Mouse (Mus musculus) gastrocnemius, postnatal 25 days (tissue): Measurements from ENCODE around the gene Plppr1. TPM values are rescaled to one million over a fixed set of nuclear protein-coding genes. Genes with fewer than 3 reads are reported as not detected.
"Not testable (repeated sequence)": the region's sequence is repeated elsewhere in the genome, so short reads cannot be mapped to it uniquely, and the experiment has no call there.

Source experiments
- DNase-seq: peaks from one replicate; pipeline ENCODE4 v3.0.0; 2022
- total RNA-seq, 2 experiments: library from RNA; stranded (reverse); gene quantifications; 1 replicate in 1 of 2; 2 replicates in 1 of 2; pipeline ENCODE4 v1.2.3; 2021

Gene Plppr1
- total RNA-seq, 2 experiments from 2014 or later = not detected

- no peak for DNase-seq
Observed at GRCm38 (mm10) chr4:49233032-49233406, 173.9 kb downstream of the Plppr1 start.

- no peak for DNase-seq
Observed at GRCm38 (mm10) chr4:49238111-49238510, 179.0 kb downstream of the Plppr1 start.

- no peak for DNase-seq
Observed at GRCm38 (mm10) chr4:49239451-49239850, 180.4 kb downstream of the Plppr1 start.

GRCm38 (mm10) chr4:49244791-49245190, 185.7 kb downstream of the Plppr1 start:
- DNase-seq = no peak

- no peak for DNase-seq
Observed at GRCm38 (mm10) chr4:49245274-49245673, 186.2 kb downstream of the Plppr1 start.

- no peak for DNase-seq
Observed at GRCm38 (mm10) chr4:49251262-49251661, 192.2 kb downstream of the Plppr1 start.

GRCm38 (mm10) chr4:49252169-49252568, 193.1 kb downstream of the Plppr1 start:
- no peak for DNase-seq

- DNase-seq = no peak
Observed at GRCm38 (mm10) chr4:49278515-49278914, 219.4 kb downstream of the Plppr1 start.

GRCm38 (mm10) chr4:49284692-49285291, 225.7 kb downstream of the Plppr1 start:
- DNase-seq = no peak

GRCm38 (mm10) chr4:49285340-49286196, 226.5 kb downstream of the Plppr1 start:
- DNase-seq = peak; percentile 5

- DNase-seq = no peak
Observed at GRCm38 (mm10) chr4:49286197-49286492, 227.1 kb downstream of the Plppr1 start.

GRCm38 (mm10) chr4:49296434-49296833, 237.4 kb downstream of the Plppr1 start:
- DNase-seq = no peak

- DNase-seq = no peak
Observed at GRCm38 (mm10) chr4:49299576-49299975, 240.5 kb downstream of the Plppr1 start.

GRCm38 (mm10) chr4:49321903-49322635, 263.0 kb downstream of the Plppr1 start:
- DNase-seq = no peak

GRCm38 (mm10) chr4:49337949-49338348, 278.9 kb downstream of the Plppr1 start:
- DNase-seq = not testable (repeated sequence)

- not testable (repeated sequence) for DNase-seq
Observed at GRCm38 (mm10) chr4:49340091-49340490, 281.0 kb downstream of the Plppr1 start.

- not testable (repeated sequence) for DNase-seq
Observed at GRCm38 (mm10) chr4:49348001-49348400, 288.9 kb downstream of the Plppr1 start.

- DNase-seq = no peak
Observed at GRCm38 (mm10) chr4:49348677-49349076, 289.6 kb downstream of the Plppr1 start.

- no peak for DNase-seq
Observed at GRCm38 (mm10) chr4:49350470-49350869, 291.4 kb downstream of the Plppr1 start.

- DNase-seq = no peak
Observed at GRCm38 (mm10) chr4:49357097-49357496, 298.0 kb downstream of the Plppr1 start.

GRCm38 (mm10) chr4:49368046-49368445, 309.0 kb downstream of the Plppr1 start:
- not testable (repeated sequence) for DNase-seq

GRCm38 (mm10) chr4:49383576-49384318, 324.7 kb downstream of the Plppr1 start:
- DNase-seq = not testable (repeated sequence)
